Mouse (Mus musculus) ovary, postnatal 10 days (tissue): Measurements from ENCODE around the gene Kcnk1.

Source experiments
- DNase-seq: peaks from one replicate; pipeline ENCODE4 v3.0.0; 2022; ENCODE audit warnings: low spot score

Kcnk1 gene

DNA sequence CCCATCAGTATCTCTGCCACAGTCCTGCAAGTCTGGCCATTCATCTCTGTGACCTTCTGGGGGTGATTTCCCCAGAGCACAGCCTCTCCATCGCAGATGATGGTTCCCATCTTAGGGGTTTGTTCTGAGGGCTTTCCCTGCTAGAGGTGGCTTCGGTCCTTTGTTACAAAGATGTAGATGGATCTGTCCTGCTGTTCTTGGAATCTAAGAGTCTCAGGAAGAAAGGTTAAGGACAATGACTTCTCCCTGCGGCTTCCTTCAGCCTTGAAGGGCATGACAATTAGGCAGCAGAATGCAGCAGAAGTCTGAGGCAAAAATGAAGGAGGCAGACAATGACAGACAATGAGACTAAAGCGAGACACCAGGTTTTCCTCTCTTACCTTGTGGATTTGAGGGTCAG, 63.9 kb downstream of the Kcnk1 start:
- no peak for DNase-seq

DNA sequence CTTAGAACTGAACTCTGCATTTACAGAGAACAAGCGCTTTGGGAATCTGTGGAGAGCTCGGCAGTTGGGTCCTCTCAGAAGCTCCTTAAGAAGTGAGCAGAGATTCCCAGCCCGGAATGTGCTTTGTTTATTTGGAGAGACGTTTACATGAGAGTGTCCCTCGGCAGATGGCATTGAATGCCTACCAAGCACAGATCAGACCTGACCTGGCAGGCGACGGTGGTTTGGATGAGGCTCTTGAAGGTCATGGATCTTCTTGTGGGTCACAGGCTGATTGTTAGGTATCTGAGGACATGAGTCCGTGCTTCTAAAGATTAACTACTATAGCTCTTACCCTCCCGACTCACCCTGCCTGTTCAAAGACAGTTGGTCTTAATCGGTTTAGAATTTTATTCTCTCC, 67.9 kb downstream of the Kcnk1 start:
- DNase-seq = no peak

DNA sequence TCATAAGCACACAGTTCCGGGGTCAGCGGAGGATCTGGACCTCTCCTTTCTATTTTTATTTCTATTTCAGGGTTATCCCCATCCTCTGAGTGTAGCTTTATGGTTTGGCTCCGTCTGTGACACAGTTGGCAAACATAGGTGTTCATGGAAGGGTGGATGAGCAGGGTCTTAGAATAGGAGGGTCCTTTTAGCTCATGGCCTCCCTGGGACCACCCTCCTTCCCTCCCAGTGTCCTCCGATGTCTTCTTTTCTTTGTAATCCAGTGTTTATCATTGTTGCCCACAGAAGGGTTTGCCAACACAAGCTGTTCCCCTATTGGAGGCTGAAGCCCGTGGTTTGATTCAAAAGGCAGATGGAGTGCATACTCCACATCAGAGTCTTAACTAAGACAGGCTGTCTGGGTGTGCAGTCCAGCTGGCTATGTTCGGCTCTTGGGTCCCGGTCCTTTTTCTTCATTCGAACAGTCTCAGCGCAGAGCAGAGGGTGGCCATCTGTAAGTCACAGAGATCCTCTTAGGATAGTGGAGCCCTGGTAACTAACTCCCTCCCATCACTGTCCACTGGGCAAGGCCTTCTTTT, 69.0 kb downstream of the Kcnk1 start:
- DNase-seq = no peak

DNA sequence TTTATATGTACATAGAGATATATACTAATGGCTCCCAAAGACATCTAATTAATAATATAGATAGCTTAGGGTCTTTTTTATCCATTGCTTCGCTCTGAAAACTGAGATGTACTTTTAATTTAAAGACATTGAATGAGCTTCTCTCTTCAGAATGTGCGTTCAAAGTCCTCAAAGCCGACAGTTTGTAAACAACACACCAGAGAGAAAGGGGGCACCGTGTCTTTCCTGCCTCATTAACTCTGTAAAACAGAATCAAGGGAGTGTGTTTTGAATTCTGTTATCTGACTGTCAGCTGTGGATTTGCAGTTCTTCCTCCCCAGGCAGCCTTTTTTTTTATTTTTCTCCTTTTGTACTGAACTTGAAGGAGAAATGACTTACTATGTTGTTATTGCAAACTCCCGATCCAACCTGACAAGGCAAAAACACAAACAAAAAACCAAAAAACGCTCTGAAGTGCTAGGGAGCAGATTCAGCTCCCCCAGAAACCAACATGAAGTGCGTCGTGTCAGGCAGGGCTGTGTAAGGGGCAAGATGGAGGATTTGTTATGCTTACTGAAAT, 69.7 kb downstream of the Kcnk1 start:
- no peak for DNase-seq

DNA sequence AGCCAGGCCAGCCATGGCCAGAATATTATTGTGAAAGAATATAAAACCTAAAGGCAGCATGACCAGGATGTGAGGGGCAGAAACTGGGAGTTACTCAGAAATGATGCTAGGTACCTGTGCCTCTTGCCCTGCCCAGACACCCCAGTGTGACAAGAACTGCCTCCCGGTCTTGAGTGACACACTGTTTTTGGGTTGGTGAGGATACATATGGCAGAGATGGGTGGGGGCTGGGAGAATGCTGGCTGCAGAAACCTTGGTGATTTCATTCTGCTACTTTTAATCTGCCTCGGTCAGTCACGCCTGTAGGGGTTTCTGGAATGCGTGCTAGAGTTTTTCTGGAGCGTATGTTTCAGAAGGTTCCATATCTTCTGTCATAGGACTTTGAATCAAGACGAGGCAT, 72.3 kb downstream of the Kcnk1 start:
- DNase-seq = no peak

DNA sequence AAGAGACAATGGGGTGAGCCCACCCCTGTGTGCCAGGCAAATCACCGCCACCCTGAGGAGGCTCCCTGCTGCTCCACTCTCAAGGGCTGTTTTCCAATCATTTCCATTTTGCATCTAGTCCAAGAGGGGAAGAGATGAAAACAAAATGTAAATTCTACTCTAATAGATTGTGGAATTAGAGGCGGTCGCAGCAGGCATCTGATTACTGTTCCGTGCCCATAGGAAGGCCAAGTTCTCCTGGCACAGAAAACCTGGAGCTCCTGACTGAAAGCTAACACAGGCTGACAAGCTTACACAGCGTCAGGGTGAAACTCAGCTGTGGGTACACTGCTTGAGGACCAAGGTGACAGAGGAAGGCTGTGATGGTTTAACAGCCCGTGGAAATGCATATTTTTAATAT, 73.2 kb downstream of the Kcnk1 start:
- DNase-seq = no peak

DNA sequence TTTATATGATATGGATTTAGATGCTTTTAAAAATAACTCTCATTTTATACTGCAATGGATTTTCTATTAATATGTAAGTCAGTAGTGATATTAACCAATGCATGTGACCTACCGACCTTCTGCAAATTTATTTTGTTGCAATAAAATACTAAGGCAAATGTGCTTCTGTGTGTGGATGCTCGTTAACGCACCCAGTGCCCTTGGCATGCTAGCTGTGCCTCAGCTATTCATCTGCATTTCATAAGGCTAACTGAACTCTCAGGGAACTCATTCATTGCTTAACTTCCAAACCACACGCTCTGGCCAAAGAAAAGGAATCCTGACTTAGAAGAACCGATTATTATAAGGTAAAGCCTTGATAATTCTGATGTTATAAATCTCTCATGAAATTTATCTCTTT, 77.7 kb downstream of the Kcnk1 start:
- no peak for DNase-seq

DNA sequence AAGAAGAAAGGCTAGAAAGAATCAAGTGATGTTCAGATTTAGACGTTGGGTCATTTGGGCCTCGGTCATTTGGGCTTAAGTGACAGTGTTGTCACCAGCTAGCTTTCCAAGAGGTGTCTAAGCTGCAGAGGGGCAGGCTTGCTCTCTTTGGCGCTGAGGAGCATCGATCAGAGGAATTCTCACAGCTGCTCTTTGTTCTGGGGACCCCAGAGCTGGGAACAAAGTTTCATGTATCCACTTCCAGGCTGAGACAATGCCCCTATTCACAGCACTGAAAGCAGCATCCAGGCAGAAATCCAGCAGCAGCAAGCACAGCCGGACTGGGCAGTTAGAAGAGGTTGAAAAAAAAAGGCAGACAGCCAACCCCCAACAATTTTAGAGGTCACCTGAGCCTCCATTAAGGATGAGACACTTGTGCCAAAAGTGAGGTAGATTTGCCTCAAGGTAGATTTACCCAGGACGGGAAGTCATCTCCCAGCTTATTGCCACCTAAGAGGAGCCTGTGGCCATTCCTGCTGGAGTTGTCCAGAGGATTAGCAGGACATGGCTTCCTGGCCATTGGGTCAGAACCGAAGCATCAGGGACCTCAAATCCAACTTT, 78.3 kb downstream of the Kcnk1 start:
- no peak for DNase-seq

DNA sequence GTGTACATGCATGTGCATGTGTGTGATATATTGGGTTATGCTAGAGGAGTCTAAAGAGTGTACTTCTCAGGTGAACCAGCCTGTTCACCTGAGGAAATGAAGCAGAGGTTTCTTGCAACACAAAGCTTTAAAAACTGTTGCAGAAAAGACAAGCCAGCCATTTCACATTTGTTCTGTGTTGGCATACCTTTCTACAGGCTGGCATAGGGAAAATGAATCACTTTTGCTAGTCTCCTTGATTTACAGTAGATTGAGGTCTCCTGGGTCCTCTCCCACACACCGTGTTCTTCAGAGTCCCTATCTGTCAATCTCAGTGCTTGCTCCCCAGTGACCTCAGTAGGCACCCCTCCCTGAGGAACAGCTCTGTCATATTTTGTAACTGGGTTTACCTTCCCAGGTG, 79.1 kb downstream of the Kcnk1 start:
- no peak for DNase-seq

DNA sequence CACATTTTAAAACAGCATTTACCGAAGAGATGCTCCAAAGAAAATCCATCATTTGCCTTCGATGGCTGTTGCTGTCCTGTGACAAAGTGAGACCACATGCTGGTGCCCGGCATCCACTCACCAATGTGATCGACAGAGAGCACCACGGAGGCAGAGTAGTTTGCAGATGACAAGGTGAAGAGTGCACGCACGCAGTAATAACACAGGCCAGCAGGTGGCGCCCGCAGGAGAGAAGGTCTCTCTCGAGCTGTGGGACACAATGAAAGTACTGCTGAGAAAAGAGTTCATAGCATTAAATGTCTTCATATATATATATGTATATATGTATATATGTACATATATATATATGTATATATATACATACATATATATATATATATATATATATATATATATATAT, 80.4 kb downstream of the Kcnk1 start:
- peak; percentile 44 for DNase-seq
